Mouse (Mus musculus): Measurements from ENCODE around the gene Slc25a38. TPM values are rescaled to one million over a fixed set of nuclear protein-coding genes. Genes with fewer than 3 reads are reported as not detected.

Gene Slc25a38
- 10 to 100 TPM; 44.8 to 50.3 TPM for total RNA-seq (2023)

GRCm38 (mm10) chr9:120110211-120111018, at the start of gene Slc25a38:
Gene Slc25a38 (plus strand): TSS chr9:120110374.

DNA sequence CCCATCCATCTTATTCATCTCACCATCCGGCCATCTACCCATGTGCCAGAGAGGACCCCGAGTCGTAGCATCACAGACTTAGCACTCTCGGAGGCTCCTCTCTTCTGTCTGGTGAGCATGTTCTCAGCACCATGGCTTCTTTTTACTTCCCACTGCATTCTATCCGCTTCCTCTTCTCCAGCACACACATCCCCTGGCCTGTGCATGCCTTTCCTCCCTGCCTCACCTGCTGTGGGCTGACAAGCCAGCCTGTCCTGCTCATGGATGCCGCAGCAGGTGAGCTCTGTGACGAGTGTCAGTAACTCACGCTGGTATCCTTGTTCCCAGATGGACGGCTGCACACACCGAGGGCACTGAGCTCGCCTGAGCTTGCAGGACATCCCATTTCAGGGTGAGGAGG, 40.4 kb upstream of the Slc25a38 start, which contains the start of gene Cx3cr1:
Gene Cx3cr1, minus strand, starts transcription at position 101 of the 400 bp plus-strand sequence.

GRCm38 (mm10) chr9:120091696-120092238, 18.4 kb upstream of the Slc25a38 start, which contains the start of gene Ccr8:
Gene Ccr8 (plus strand): TSS chr9:120092114.

DNA sequence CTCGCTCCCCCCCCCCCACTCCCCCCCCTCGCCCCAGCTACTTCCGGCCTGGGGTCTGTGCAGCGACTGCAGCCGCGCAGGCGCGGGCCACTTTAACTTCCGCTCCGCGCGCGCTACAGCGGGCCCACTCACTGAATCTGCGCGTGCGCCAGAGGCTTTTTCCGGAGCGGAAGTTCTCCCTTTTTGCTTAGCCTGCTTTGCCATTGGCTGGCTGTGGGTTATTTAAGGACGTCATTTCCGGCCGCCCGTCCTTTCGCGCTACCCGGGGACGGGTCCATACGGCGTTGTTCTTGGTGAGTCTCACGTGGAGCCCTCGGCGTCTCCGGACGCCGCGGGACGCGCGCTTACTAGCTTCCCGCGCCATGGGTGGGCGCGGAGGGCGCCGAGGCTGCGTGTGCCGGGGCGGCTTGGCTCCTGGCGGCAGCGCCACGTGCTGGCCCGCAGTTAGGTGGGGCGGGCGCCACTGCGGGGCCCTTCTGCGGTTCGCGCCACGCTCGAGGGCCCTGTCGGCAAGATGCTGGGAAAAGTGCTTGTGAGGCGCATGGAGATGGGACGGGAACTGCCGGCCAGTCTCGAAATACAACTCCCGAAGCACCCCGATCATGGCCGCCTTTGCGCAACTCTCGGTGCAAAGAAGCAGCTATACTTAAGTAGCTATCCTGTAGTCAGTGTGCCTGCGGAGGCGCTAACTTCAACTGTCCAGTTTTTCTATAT, 17.5 kb downstream of the Slc25a38 start, which contains the start of gene Rpsa:
Gene Rpsa, plus strand, starts transcription at position 152 of the 714 bp plus-strand sequence.

DNA sequence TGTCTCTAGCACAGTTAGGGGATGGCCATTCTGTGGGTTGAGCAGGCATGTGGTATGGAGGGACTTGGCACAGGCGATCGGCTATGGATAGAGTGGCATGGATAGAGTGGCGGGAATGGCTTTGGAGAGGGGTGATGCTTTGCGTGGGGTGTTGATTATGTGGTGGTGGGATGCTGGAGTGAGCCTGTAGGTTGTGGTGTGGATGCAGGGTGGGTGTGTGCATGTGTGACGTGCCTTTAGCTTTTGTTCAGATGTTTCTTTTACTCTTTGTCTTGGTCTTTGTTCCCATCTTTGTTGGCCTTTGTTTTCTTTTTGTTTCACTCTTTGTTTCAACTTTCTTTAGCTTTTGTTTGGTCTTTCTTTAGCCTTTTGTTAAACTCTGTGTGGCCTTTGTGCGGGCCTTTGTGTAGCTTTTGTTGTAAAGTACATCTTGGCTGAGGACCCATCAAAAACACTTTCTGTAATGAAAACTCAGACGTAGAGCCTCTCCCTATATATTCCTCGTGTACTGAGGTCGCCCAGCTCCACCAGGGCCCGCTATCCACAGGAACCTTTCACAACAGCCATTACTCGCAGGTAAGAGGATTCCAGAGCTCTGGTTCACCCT, 39.2 kb downstream of the Slc25a38 start, which contains the start of gene Mobp:
Gene Mobp, plus strand, starts transcription at position 486 of the 607 bp plus-strand sequence.

Other genes with a start within 250 kb of the Slc25a38 start
- gene Wdr48, start 215.5 kb upstream of the Slc25a38 start, total RNA-seq (2023): 10 to 100 TPM; 48.1 to 56.3 TPM
- 10 to 100 TPM in 1 of 2 experiments, 1 to 10 TPM in 1; 6.8 to 10.9 TPM for gene Gorasp1, start 172.8 kb upstream of the Slc25a38 start, total RNA-seq (2023)
- under 1 TPM in 1 of 2 experiments, not detected in 1; 0.15 TPM for gene Ttc21a, start 172.8 kb upstream of the Slc25a38 start, total RNA-seq (2023)
- 100 to 1,000 TPM; 118 to 123 TPM for gene Csrnp1, start 125.7 kb upstream of the Slc25a38 start, total RNA-seq (2023)
- gene Xirp1, start 86.8 kb upstream of the Slc25a38 start, total RNA-seq (2023): 1 to 10 TPM in 1 of 2 experiments, under 1 TPM in 1; 0.63 to 2.8 TPM
- 100 to 1,000 TPM; 261 to 284 TPM for gene Cx3cr1, start 40.5 kb upstream of the Slc25a38 start, total RNA-seq (2023)
- not detected for gene Ccr8, start 18.3 kb upstream of the Slc25a38 start, total RNA-seq (2023)
- gene Rpsa, start 17.3 kb downstream of the Slc25a38 start, total RNA-seq (2023): 1,000 to 10,000 TPM; 1,179 to 1,199 TPM
- not detected for gene Mobp, start 39.3 kb downstream of the Slc25a38 start, total RNA-seq (2023)
- not detected for gene Myrip, start 191.1 kb downstream of the Slc25a38 start, total RNA-seq (2023)